Mouse (Mus musculus) liver, embryonic 12.5 days (tissue): ENCODE measurements around the gene Zfp536. TPM values are rescaled to one million over a fixed set of nuclear protein-coding genes. Genes with fewer than 3 reads are reported as not detected.

Experiments used
- ATAC-seq: fragments of 200-750 bp; cut with Nextera tagmentation; 2 replicates; pipeline ENCODE4 v1.8.0; 2017; ENCODE audit warnings: moderate number of reproducible peaks, mild to moderate bottlenecking, moderate library complexity
- H3K27ac ChIP-seq: fragments of 300-500 bp; sonication (generic); 2 replicates; pipeline ENCODE4 v1.5.1; 2016; ENCODE audit warnings: mild to moderate bottlenecking
- H3K27me3 ChIP-seq: fragments of 300-500 bp; sonication (generic); replicated peaks from 2 replicates; pipeline ENCODE4 v1.6.1; 2016; ENCODE audit warnings: mild to moderate bottlenecking, moderate library complexity
- H3K36me3 ChIP-seq: fragments of 300-500 bp; sonication (generic); 2 replicates; pipeline ENCODE4 v1.6.1; 2016; ENCODE audit warnings: mild to moderate bottlenecking, moderate library complexity
- H3K4me1 ChIP-seq: fragments of 300-500 bp; sonication (generic); 2 replicates; pipeline ENCODE4 v1.6.1; 2016
- H3K4me2 ChIP-seq: fragments of 300-500 bp; sonication (generic); 2 replicates; pipeline ENCODE4 v1.6.1; 2016; ENCODE audit warnings: mild to moderate bottlenecking, moderate library complexity
- H3K4me3 ChIP-seq: fragments of 300-500 bp; sonication (generic); 2 replicates; pipeline ENCODE4 v1.5.1; 2016; ENCODE audit warnings: mild to moderate bottlenecking, moderate library complexity
- H3K9ac ChIP-seq: fragments of 300-500 bp; sonication (generic); 2 replicates; pipeline ENCODE4 v1.6.1; 2016; ENCODE audit warnings: mild to moderate bottlenecking, moderate library complexity
- H3K9me3 ChIP-seq: fragments of 300-500 bp; sonication (generic); replicated peaks from 2 replicates; pipeline ENCODE4 v1.6.1; 2016; ENCODE audit warnings: mild to moderate bottlenecking, moderate library complexity
- WGBS: fragments of 180-500 bp; shearing (Covaris S2); methylation state at CpG from one replicate; pipeline ENCODE4 v1.1.7; 2016; ENCODE audit not compliant: insufficient replicate concordance; 5-methylcytosine and 5-hydroxymethylcytosine counted together
- polyA plus RNA-seq: library from polyadenylated mRNA; unstranded; fragments of >200 nt; fragmentation: Nextera tagmentation; extraction: Ambion mirVana; gene quantifications from 2 replicates; pipeline ENCODE4 v1.2.1, GENCODE M21; 2016

Gene Zfp536
- polyA plus RNA-seq, 1 experiment from 2014 or later: 0.19 TPM

DNA sequence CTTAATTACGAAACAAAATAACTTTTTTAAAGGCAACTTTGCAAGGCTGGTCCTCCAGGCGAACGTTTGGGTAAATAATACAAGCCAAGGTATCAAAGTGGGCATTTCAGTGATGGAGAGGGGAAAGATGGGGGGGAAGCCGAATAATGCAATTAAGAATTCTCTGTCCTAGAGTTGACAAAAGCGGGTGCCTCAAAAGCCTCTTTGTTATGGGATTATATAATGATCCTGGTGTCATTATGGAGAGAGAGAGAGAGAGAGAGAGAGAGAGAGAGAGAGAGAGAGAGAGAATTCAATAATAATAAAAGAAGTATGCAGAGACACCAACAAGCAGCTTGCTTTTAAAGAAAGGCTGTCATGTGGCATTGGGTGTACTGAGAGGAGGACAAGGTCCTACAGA is 465 bp upstream of the Zfp536 start:
- WGBS: 18% methylated on average over 5 of the region's 5 CpGs
- Histone ChIP-seq H3K4me2 (no peak overlapping the region), H3K27me3 (peaks cover 85% of the 10 kb centered on the region), H3K9ac (no peak overlapping the region), H3K4me1 (peaks cover 3% of the 10 kb centered on the region; the same call in 1 of the 2 replicates), H3K9me3 (no peaks in the 10 kb centered on the region), H3K36me3 (no peaks in the 10 kb centered on the region), H3K27ac (no peak overlapping the region), H3K4me3 (no peak overlapping the region)
- ATAC-seq: no peak

DNA sequence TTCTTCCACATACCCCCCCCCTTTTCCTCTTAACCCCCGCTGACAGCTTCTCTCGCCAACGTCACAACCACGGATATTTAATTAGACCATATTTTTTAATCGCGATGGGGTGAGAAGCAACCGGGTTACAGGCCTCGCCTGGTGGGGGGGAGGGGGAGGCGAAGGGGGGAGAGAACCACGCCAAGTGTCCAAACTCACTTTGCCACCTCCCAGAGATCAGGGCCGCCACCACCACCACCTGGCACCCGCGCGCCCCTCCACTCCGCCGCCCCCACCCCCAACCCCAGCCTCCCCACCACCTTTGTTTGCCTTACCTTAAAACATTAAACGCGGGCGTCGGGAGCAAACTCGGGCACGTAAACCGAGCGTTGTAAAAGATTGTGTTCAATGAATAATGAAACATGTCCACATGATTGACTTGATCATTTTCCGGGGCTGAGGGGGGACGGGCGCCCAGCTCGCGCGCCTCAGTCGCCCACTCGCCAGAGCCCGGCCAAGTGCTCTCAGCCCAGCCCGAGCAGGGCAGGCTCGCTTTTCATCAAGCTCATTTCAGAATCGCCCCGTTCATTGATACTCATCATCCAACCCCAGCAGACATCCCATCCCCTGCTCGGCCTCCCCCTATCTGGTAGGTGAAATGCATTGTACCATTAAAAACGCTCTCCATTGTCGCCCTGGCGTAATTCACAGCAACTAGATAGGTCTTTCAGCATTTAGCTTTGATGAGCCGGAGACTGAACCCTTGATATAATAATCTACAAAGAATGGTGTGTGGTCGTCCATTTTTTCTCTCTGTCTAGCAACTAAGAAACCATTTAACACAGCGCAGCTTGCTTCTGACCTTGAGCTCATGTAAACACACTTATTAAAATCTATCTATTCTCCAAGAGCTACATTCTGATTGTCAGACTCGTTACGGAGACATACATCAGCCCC is 797 bp downstream of the Zfp536 start:
- H3K4me1 ChIP-seq: peaks cover 3% of the 10 kb centered on the region; the same call in 1 of the 2 replicates
- no peak overlapping the region for H3K9ac ChIP-seq
- WGBS: 1% methylated on average over 46 of the region's 46 CpGs
- H3K4me3 ChIP-seq: peak overlapping the region; percentile 43
- peak overlapping the region; percentile 63 for H3K4me2 ChIP-seq
- ATAC-seq: no peak
- no peak overlapping the region for H3K27ac ChIP-seq
- peaks cover 98% of the 10 kb centered on the region for H3K27me3 ChIP-seq
- no peaks in the 10 kb centered on the region for H3K9me3 ChIP-seq
- no peaks in the 10 kb centered on the region for H3K36me3 ChIP-seq

DNA sequence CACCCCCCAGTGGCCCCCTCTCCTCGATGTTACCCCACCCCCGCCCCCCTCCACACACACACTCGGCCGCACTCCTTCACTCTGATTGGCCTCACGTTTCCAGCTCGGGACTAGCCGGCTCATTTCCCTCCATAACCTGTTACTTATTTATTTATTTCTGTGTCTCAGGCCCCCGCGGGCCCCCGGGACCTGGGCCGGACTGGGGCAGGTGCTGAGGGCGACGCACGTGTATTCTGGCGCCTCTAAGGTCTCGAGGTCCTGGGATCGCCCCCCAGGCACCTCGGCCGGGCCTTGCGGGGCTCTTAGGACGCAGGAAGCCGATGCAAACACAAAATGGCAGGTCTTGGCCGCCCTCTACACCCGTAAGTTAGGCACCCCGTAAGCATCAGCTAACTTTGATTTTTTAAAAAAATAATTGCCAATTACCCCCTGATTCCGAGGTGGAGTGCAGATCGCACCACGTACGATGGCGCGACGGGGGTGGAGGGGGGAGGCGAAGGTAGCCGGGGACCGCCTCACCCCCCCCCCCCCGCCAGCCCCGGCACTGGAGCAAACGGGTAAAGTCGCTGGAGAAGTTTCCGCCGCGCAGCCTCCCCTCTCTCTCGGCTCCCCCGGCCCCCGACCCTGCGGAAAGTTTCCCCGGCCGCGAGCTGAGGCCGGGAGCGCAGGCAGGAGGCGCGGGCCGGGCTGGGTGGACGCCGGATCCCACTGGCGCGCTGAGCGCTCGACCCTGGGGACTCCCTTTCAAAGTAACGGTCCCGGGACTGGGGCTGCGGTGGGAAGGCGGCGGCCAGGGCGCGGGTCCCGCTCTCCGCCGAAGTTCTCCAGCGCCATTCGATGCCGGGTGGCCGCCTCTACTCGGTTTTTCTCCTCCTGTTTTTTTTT is 1.7 kb downstream of the Zfp536 start:
- ATAC-seq: no peak
- H3K4me1 ChIP-seq: peaks cover 3% of the 10 kb centered on the region; the same call in 1 of the 2 replicates
- no peaks in the 10 kb centered on the region for H3K9me3 ChIP-seq
- no peaks in the 10 kb centered on the region for H3K36me3 ChIP-seq
- H3K4me2 ChIP-seq: peak overlapping the region; percentile 63
- WGBS: 1% methylated on average over 54 of the region's 75 CpGs
- no peak overlapping the region for H3K27ac ChIP-seq
- no peak overlapping the region for H3K9ac ChIP-seq
- H3K4me3 ChIP-seq: peak overlapping the region; percentile 43
- peaks cover 98% of the 10 kb centered on the region for H3K27me3 ChIP-seq

DNA sequence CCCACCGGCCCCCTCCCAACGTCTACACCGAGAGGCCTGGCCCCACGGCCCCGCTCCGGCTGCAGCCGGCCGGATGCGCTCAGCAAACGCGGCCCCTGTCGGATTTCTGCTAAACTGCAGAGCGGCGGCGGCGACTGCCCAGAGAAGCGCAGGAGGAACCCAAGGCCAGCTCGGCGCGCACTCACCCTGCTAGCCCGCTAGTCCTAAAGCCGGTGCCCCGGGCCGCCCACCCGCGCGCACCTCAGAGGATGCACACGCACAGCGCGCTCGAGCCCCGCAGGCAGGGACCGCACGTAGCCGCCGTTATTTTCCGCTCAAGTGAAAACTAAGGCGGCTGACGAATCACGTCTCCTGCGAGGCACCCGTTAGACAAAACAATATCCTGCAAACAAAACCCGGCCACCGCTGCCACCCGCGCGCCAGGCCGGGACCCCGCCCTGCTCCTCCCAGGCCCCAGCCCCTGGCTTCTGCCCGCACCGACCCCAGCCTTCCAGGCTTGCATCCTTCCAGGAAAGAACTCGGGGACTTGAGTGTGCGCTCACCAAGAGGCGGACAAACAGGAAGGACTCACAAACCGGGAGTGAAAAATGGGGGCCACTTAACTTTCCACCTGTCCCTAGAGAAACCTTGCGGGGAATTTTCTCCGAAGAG is 2.9 kb downstream of the Zfp536 start:
- Histone ChIP-seq H3K9me3 (no peaks in the 10 kb centered on the region), H3K4me3 (peak overlapping the region; percentile 28), H3K27me3 (peaks cover 97% of the 10 kb centered on the region), H3K27ac (no peak overlapping the region), H3K9ac (no peak overlapping the region), H3K4me2 (peak overlapping the region; percentile 63), H3K4me1 (peaks cover 3% of the 10 kb centered on the region; the same call in 1 of the 2 replicates), H3K36me3 (no peaks in the 10 kb centered on the region)
- peak; percentile 37; the same call in 1 of the 2 replicates for ATAC-seq
- WGBS: under 1% methylated on average over 50 of the region's 57 CpGs

DNA sequence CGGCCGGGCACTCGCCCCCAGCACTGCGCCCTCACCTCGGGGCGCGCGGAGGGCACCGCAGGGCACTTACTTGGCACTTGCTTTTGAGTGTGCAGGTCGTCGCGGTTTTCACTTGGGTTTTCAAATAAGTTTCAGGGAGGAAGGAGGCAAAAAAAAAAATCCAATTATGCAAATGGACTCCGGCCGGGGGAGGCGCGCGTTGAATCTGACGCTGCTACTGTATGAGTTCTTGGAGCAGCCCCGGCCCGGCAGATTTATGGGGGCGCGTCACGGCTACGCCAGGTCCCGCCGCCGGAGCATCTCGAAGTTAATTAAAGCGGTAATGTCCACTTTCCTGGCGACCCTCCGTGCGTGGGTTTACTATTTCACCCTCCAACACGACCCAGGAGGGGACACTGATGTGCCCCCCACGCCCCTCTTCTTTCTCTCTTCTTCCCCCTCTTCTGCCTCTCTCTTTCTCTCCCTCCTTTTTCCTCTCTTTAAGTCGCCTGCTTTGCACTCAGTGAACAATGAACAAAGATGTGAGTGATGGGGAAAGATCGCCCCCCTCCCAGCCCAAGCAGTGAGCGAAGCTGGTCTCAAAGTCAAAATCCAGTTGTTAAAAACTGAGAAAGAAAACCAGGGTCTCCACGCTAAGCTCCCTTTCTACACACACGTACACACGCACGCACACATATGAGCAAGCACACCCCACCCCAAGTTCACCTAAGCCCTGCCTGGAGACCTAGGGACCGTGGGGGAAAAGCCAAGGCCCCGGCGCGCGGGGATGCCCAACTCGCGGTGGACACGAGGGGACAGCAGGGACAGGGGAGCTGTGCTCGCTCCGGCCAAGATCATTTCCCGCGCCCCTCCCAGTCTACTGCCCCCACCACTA is 3.7 kb downstream of the Zfp536 start:
- 2% methylated on average over 51 of the region's 53 CpGs for WGBS
- Histone ChIP-seq H3K4me2 (peak overlapping the region; percentile 63), H3K36me3 (no peaks in the 10 kb centered on the region), H3K27ac (no peak overlapping the region), H3K4me1 (peaks cover 3% of the 10 kb centered on the region; the same call in 1 of the 2 replicates), H3K4me3 (peak overlapping the region; percentile 32), H3K9ac (no peak overlapping the region), H3K27me3 (peaks cover 95% of the 10 kb centered on the region), H3K9me3 (no peaks in the 10 kb centered on the region)
- no peak for ATAC-seq

DNA sequence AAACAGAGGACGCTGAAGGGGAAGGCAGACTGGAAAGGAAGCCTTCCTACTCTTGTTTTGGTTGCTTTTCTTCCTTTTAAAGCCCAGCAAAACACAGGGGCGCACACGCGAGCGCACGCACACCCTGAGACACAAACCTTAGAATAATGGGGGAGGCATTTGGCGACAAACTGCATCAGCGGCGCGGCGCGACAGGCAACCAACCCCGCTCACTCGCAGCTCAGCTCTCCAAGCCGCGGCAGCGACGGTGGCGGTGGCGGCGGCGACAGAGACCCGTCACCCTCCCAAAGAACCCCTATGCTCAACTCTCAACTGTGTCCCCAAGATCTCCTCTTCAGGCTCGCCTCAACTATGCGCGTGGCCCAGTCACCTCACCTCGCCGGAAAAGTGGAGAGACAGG is 4.4 kb downstream of the Zfp536 start:
- H3K4me1 ChIP-seq: peaks cover 3% of the 10 kb centered on the region; the same call in 1 of the 2 replicates
- ATAC-seq: no peak
- peak overlapping the region; percentile 63 for H3K4me2 ChIP-seq
- 3% methylated on average over 28 of the region's 28 CpGs for WGBS
- H3K27ac ChIP-seq: no peak overlapping the region
- H3K27me3 ChIP-seq: peaks cover 93% of the 10 kb centered on the region
- no peak overlapping the region for H3K9ac ChIP-seq
- H3K9me3 ChIP-seq: no peaks in the 10 kb centered on the region
- H3K4me3 ChIP-seq: peak overlapping the region; percentile 32
- no peaks in the 10 kb centered on the region for H3K36me3 ChIP-seq

DNA sequence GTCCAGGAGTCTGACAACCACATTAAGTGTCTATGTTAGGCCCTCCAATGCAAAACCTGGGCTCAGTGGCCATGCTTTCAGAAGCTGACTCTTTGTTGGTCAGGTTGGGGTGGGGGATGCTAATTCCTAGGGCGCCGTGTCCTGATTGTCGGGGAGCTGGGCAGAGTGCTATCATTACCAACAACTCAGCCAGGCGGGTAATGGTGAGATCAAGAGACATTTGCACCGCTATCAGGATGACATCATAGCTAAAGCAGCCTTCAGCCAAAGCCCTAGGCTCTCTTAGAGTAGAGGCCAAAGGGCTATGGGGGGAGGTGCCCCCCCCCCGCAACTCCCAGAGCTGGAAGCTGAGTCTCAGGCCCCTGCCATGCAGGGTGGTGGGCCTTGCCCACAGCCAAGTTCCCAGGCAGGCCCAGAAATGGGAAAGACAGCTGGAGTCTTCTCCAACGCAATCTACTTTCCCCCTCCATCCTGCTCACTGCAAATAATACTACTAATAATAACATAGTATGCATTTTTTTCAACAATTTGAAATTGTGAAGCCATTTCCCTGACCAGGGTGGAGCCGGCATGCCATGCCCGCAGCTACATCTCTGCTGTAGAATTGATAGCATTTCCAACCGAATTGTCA is 5.0 kb downstream of the Zfp536 start:
- Histone ChIP-seq H3K4me2 (no peak overlapping the region; the same call in 1 of the 2 replicates), H3K9me3 (no peaks in the 10 kb centered on the region), H3K36me3 (no peaks in the 10 kb centered on the region), H3K4me1 (peaks cover 3% of the 10 kb centered on the region; the same call in 1 of the 2 replicates), H3K4me3 (no peak overlapping the region), H3K9ac (no peak overlapping the region), H3K27me3 (peaks cover 91% of the 10 kb centered on the region), H3K27ac (no peak overlapping the region)
- WGBS: 7% methylated on average over 10 of the region's 10 CpGs
- ATAC-seq: no peak

DNA sequence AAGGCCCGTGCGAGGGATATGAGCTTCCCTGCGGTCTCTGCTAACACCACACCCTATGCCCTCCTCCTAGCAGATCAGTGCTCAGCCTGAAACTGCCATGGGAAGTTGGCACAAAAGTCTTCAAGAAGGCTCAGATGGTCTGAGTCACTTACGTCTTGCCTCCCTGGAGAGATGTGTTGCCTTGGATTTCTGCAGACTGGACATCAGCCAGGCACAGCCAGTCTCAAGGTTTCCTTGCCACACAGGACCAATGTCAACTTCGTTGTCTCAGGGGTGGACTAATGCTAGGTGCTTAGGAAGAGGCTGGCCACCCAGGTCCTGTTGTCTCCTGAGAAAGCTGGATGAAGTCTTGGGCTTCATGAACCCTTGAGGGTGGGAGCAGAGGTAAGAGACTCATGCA is 14.6 kb downstream of the Zfp536 start:
- Histone ChIP-seq H3K9ac (no peak overlapping the region), H3K4me1 (no peaks in the 10 kb centered on the region), H3K4me3 (no peak overlapping the region), H3K27ac (no peak overlapping the region), H3K9me3 (no peaks in the 10 kb centered on the region), H3K36me3 (no peaks in the 10 kb centered on the region), H3K27me3 (peaks cover 2% of the 10 kb centered on the region), H3K4me2 (no peak overlapping the region)
- WGBS: 70% methylated on average over 5 of the region's 5 CpGs
- ATAC-seq: no peak

DNA sequence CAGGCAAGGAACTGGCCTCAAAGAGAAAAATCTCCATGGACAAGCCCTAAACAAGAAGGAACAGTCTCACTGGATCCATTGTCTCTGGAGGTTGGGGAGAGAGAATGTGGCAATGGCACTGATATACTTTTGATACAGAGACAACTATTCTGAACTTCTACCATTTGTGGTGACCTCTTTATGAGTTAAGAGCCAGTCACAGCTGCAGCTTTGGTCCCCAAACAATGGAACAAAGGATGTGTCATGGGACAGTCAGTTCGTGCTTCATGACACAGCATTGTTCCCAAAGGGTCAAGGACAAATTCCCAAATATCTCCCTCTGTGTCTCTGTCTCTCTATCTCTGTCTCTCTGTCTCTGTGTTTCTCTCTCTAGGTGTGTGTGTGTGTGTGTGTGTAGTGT is 20.4 kb downstream of the Zfp536 start:
- 45% methylated on average over 1 of the region's 1 CpGs for WGBS
- no peak overlapping the region for H3K27ac ChIP-seq
- H3K4me3 ChIP-seq: no peak overlapping the region
- no peaks in the 10 kb centered on the region for H3K4me1 ChIP-seq
- H3K36me3 ChIP-seq: no peaks in the 10 kb centered on the region
- no peaks in the 10 kb centered on the region for H3K27me3 ChIP-seq
- no peaks in the 10 kb centered on the region for H3K9me3 ChIP-seq
- ATAC-seq: no peak
- H3K4me2 ChIP-seq: no peak overlapping the region
- H3K9ac ChIP-seq: no peak overlapping the region

DNA sequence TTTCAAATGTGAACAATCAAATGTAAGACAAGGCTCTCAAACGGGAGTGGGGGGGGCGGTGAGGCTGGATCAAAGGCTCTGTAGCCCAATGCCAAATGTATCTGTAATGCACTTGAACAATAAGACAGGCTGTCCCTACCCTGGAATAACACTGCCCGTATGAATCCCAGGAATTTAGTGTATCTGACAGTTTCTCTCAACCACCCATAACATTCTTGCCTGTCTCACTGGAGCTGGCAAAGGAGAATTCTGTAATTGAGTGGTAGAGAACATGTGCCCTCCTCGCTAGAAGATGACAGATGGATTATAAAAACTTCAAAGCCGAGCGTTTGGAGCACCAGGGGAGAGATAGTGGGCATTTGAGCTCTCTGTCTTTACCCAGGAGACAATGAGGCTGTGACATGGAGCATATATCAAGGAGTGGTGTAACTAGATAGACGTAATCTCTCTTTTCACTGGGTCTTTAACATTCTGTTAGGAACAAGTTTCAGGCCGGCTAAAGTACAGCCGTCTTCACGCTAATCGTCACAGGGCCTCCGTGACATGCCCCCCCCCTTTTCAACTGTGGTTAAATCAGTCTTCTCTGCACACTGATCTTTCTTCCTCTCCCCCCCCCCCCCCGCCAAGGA is 27.2 kb downstream of the Zfp536 start:
- no peaks in the 10 kb centered on the region for H3K4me1 ChIP-seq
- 46% methylated on average over 12 of the region's 13 CpGs for WGBS
- ATAC-seq: no peak
- H3K9ac ChIP-seq: no peak overlapping the region
- no peaks in the 10 kb centered on the region for H3K36me3 ChIP-seq
- no peak overlapping the region for H3K4me2 ChIP-seq
- no peak overlapping the region for H3K27ac ChIP-seq
- peaks cover 4% of the 10 kb centered on the region; the same call in 1 of the 2 replicates for H3K27me3 ChIP-seq
- no peaks in the 10 kb centered on the region for H3K9me3 ChIP-seq
- H3K4me3 ChIP-seq: no peak overlapping the region
